10 mouse cellular contexts compared by ENCODE assay signal in genomic region chr8:64023027-64023426, GRCm38 (mm10).
"Had no signal": no experiment of that assay in that cellular context is flagged by ENCODE, and none has a peak within 500 bp of the region (broad histone marks: within the 10 kb centered on the region; RNA-seq: fewer than 3 reads in every experiment).

No protein-coding gene starts in this region.

- H3K36me3 ChIP-seq: kidney, embryonic 15.5 days; limb, embryonic 13.5 days; stomach, embryonic 15.5 days had no signal

- H3K9ac ChIP-seq: kidney, embryonic 15.5 days; limb, embryonic 13.5 days; liver, embryonic 14.5 days; stomach, embryonic 15.5 days had no signal

- H3K27ac ChIP-seq: kidney, embryonic 15.5 days; limb, embryonic 13.5 days; liver, embryonic 14.5 days; stomach, embryonic 15.5 days had no signal

- H3K4me2 ChIP-seq: kidney, embryonic 15.5 days; limb, embryonic 13.5 days; stomach, embryonic 15.5 days had no signal

- H3K9me3 ChIP-seq: kidney, embryonic 15.5 days; limb, embryonic 13.5 days; stomach, embryonic 15.5 days had no signal

- H3K4me1 ChIP-seq: kidney, embryonic 15.5 days; limb, embryonic 13.5 days; stomach, embryonic 15.5 days had no signal

- H3K4me3 ChIP-seq: kidney, embryonic 15.5 days; limb, embryonic 13.5 days; stomach, embryonic 15.5 days had no signal

- DNase-seq: kidney, adult 18-20 months; left cerebral cortex, postnatal 4 days; lung, adult 18-20 months; right cerebral cortex, postnatal 14 days; thymus, adult 2 months; thymus, postnatal 25 days had no signal

- H3K27me3 ChIP-seq: kidney, embryonic 15.5 days; limb, embryonic 13.5 days; stomach, embryonic 15.5 days had no signal
